Mouse (Mus musculus): ENCODE data around the gene Limch1. TPM values are rescaled to one million over a fixed set of nuclear protein-coding genes. Genes with fewer than 3 reads are reported as not detected.
A peak's percentile ranks its signal among the peaks of the same experiment; 100 is the strongest.

Gene Limch1
- polyA plus RNA-seq, 1 experiment from 2014 or later = 368 TPM

DNA sequence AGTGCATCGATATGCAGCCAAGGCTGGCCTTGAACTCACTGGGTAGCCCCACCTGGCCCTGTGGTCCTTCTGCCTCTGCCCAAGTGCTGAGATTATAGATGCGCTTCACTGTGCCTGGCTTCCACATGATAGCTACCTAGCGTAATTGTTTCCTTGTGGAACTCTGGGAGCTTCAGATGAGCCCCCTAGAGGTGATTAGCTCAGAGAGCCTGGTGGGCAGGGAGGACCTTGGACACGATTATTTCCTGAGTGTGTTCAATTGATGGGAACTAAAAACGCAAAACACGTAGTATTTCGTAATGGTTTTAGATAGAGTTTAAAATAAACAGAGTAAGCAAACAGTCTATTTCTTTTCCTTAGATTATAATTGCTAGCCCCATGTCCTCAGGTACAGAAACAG, 287.0 kb downstream of the Limch1 start:
- H3K27me3 ChIP-seq (replicated peaks; ENCODE audit: insufficient read depth, low read length) = no peaks in the 10 kb centered on the region
- TF ChIP-seq EP300 (IDR thresholded peaks at IDR 0.05) = no peak
- WGBS = 61% methylated on average over 7 of the region's 7 CpGs
- H3K4me1 ChIP-seq (ENCODE audit: insufficient read depth, low read depth, low read length) = no peaks in the 10 kb centered on the region
- no peak overlapping the region for H3K27ac ChIP-seq (ENCODE audit: low read length)
- H3K36me3 ChIP-seq (ENCODE audit: insufficient read depth, low read length) = peaks cover 38% of the 10 kb centered on the region
- ATAC-seq = no peak
- DNase-seq (ENCODE audit: low spot score) = no peak
- no peak overlapping the region for H3K9ac ChIP-seq (replicated peaks; ENCODE audit: low read depth)
- H3K9me3 ChIP-seq (ENCODE audit: low read length) = no peaks in the 10 kb centered on the region
- no peak overlapping the region for H3K4me3 ChIP-seq (ENCODE audit: low read depth, low read length)
- H3K4me2 ChIP-seq (replicated peaks; ENCODE audit: low read depth, low read length) = no peak overlapping the region

DNA sequence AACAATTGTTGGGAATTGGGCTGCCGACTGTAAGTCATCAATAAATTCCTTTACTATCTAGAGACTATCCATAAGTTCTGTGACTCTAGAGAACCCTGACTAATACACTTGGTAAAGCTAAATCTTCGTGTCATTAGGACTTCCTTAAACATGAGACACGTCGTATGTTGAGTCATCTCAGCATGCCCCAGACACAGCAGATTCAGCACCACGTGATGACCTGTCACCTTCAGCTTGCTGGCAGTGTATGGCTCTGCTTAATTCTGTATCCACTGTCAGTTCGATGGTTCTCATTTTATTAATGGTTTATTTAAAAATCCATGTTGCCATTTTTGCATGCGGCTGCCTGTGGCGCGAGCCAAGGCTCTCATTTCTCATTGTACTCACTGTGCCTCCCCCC, 298.3 kb downstream of the Limch1 start:
- WGBS = 76% methylated on average over 8 of the region's 9 CpGs
- no peak for TF ChIP-seq CTCF (IDR thresholded peaks at IDR 0.05)
- TF ChIP-seq EP300 (IDR thresholded peaks at IDR 0.05) = no peak

DNA sequence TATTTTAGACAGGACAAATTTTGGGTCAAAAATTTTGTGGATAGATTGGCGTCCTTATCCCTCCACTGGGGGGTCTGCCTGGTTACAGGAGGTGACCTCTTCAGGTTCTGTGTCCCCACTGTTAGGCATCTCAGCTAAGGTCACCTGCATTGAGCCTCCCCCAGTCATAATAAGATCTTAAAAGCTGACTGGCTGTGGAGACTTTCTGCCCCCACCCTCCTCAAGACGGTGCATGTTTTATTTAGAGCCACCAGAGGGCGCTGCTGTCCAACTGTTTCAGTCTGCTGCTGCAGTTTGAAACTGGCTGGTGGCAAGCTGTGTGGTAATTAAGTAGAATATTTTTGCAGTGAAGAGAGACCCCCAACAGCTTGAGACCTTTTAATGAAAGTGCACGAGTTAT, 302.4 kb downstream of the Limch1 start:
- peak; percentile 91 for TF ChIP-seq CTCF (IDR thresholded peaks at IDR 0.05)
- no peak for TF ChIP-seq EP300 (IDR thresholded peaks at IDR 0.05)
- no peaks in the 10 kb centered on the region for H3K9me3 ChIP-seq (ENCODE audit: low read length)
- ATAC-seq (peak; percentile 28; the same call in 1 of the 2 replicates), DNase-seq (ENCODE audit: low spot score) (peak; percentile 77)
- no peak overlapping the region for H3K4me3 ChIP-seq (ENCODE audit: low read depth, low read length)
- H3K27ac ChIP-seq (ENCODE audit: low read length) = no peak overlapping the region
- H3K4me2 ChIP-seq (replicated peaks; ENCODE audit: low read depth, low read length) = no peak overlapping the region
- no peaks in the 10 kb centered on the region for H3K27me3 ChIP-seq (replicated peaks; ENCODE audit: insufficient read depth, low read length)
- H3K9ac ChIP-seq (replicated peaks; ENCODE audit: low read depth) = no peak overlapping the region
- 17% methylated on average over 4 of the region's 4 CpGs for WGBS
- H3K4me1 ChIP-seq (ENCODE audit: insufficient read depth, low read depth, low read length) = no peaks in the 10 kb centered on the region
- 0 out of 2 replicates have a peak, but pooled peaks cover 16% of the 10 kb centered on the region for H3K36me3 ChIP-seq (ENCODE audit: insufficient read depth, low read length)

More for the DNA sequence above, 298.3 kb downstream of the Limch1 start:
- Histone ChIP-seq H3K36me3 (ENCODE audit: insufficient read depth, low read length) (0 out of 2 replicates have a peak, but pooled peaks cover 16% of the 10 kb centered on the region), H3K4me2 (replicated peaks; ENCODE audit: low read depth, low read length) (no peak overlapping the region), H3K27me3 (replicated peaks; ENCODE audit: insufficient read depth, low read length) (no peaks in the 10 kb centered on the region), H3K9ac (replicated peaks; ENCODE audit: low read depth) (no peak overlapping the region), H3K27ac (ENCODE audit: low read length) (no peak overlapping the region), H3K4me1 (ENCODE audit: insufficient read depth, low read depth, low read length) (no peaks in the 10 kb centered on the region), H3K4me3 (ENCODE audit: low read depth, low read length) (no peak overlapping the region), H3K9me3 (ENCODE audit: low read length) (no peaks in the 10 kb centered on the region)
- DNase-seq (ENCODE audit: low spot score) (no peak), ATAC-seq (no peak)

DNA sequence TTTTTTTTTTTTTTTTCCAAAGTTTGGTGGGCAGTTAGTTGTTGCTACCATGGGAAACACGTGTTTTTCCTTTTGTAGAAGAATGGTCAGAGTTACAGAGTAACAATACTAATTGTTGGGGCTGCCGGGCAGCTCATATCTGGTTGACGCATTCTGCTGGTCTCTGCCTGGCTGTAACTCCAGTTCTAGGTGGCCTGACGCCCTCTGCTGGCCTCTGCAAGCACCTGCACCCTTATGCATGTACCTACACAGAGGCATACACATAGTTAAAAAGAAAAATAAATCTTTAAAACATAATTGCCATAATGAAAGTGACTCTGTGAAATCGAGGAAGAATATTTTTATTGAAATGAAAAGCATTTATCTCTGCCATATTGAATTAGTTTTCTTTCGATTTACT, 312.2 kb downstream of the Limch1 start:
- H3K4me1 ChIP-seq (ENCODE audit: insufficient read depth, low read depth, low read length) = no peaks in the 10 kb centered on the region
- no peaks in the 10 kb centered on the region for H3K27me3 ChIP-seq (replicated peaks; ENCODE audit: insufficient read depth, low read length)
- H3K9ac ChIP-seq (replicated peaks; ENCODE audit: low read depth) = no peak overlapping the region
- H3K27ac ChIP-seq (ENCODE audit: low read length) = no peak overlapping the region
- WGBS = 87% methylated on average over 6 of the region's 6 CpGs
- peaks cover 8% of the 10 kb centered on the region; the same call in 1 of the 2 replicates for H3K36me3 ChIP-seq (ENCODE audit: insufficient read depth, low read length)
- peak; percentile 49 for TF ChIP-seq CTCF (IDR thresholded peaks at IDR 0.05)
- no peak for TF ChIP-seq EP300 (IDR thresholded peaks at IDR 0.05)
- no peak for ATAC-seq
- H3K4me2 ChIP-seq (replicated peaks; ENCODE audit: low read depth, low read length) = no peak overlapping the region
- H3K4me3 ChIP-seq (ENCODE audit: low read depth, low read length) = no peak overlapping the region
- DNase-seq (ENCODE audit: low spot score) = no peak
- no peaks in the 10 kb centered on the region for H3K9me3 ChIP-seq (ENCODE audit: low read length)

DNA sequence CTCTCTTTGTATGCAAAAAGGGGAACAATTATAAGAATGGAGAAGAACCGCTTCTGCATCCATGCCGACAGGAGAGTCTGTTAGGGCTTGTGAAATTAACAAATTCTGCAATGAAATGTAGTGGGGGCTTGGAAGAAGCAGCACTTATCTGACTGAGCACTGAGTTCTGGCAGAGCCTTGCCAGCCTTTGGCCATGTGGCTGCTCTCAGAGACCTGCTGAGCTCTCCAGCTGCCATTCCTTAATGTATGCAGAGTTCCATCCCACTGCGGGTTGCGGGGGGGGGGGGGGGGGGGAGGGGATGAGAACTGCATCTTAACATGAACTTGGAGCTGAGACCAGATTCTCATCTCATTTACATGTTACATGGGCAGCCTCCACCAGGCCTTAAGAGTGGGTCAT, 314.9 kb downstream of the Limch1 start:
- H3K27ac ChIP-seq (ENCODE audit: low read length) = no peak overlapping the region
- H3K4me3 ChIP-seq (ENCODE audit: low read depth, low read length) = no peak overlapping the region
- peaks cover 2% of the 10 kb centered on the region; the same call in 1 of the 2 replicates for H3K36me3 ChIP-seq (ENCODE audit: insufficient read depth, low read length)
- H3K4me2 ChIP-seq (replicated peaks; ENCODE audit: low read depth, low read length) = no peak overlapping the region
- H3K4me1 ChIP-seq (ENCODE audit: insufficient read depth, low read depth, low read length) = no peaks in the 10 kb centered on the region
- TF ChIP-seq CTCF (IDR thresholded peaks at IDR 0.05) (no peak), EP300 (IDR thresholded peaks at IDR 0.05) (no peak)
- no peaks in the 10 kb centered on the region for H3K27me3 ChIP-seq (replicated peaks; ENCODE audit: insufficient read depth, low read length)
- H3K9ac ChIP-seq (replicated peaks; ENCODE audit: low read depth) = no peak overlapping the region
- ATAC-seq = no peak
- no peaks in the 10 kb centered on the region for H3K9me3 ChIP-seq (ENCODE audit: low read length)
- DNase-seq (ENCODE audit: low spot score) = no peak
- 38% methylated on average over 4 of the region's 4 CpGs for WGBS

DNA sequence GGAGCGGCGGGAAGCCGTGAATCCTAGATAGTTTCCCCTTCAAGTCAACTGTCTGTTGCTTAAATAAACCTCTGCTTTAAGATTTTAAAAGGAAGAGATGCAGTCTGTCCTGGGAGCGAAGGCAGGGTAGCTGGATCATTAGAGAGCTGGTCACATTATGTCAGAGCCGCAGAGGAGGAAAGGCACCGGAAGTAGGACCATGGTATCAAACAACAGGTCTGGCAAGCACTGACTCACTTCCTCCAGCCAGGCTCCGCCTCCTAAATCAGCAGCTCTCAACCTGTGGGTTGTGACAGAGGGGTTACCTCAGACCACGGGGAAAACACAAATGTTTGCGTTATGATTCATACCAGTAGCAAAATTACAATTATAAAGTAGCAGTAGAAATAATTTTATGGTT, 318.0 kb downstream of the Limch1 start:
- H3K9me3 ChIP-seq (ENCODE audit: low read length) = no peaks in the 10 kb centered on the region
- WGBS = 60% methylated on average over 9 of the region's 9 CpGs
- no peak for TF ChIP-seq EP300 (IDR thresholded peaks at IDR 0.05)
- TF ChIP-seq CTCF (IDR thresholded peaks at IDR 0.05) = no peak

DNA sequence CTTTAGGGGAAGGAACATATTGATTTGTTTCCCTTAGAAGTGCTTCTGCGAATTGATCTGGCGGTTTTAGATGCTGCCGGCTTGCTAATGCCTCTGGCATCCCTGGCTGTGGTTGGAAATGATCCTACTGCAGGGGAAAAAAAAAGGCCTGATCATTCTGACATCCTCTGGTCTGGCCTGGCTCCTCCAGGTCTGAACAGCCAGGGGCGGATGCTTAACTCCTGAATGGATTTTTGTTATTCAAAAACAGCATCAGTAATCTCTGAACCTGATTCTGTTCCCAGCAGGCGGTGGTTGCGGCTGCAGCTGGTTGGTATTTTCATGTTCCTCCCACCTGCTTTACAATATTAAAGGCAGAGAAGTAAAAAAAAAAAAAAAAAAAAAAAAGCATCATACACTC, 337.5 kb downstream of the Limch1 start:
- WGBS = 46% methylated on average over 6 of the region's 6 CpGs
- H3K27ac ChIP-seq (ENCODE audit: low read length) = no peak overlapping the region
- no peak overlapping the region for H3K9ac ChIP-seq (replicated peaks; ENCODE audit: low read depth)
- H3K9me3 ChIP-seq (ENCODE audit: low read length) = peaks cover 8% of the 10 kb centered on the region; the same call in 1 of the 2 replicates
- no peak for ATAC-seq
- DNase-seq (ENCODE audit: low spot score) = no peak
- no peaks in the 10 kb centered on the region for H3K27me3 ChIP-seq (replicated peaks; ENCODE audit: insufficient read depth, low read length)
- H3K4me3 ChIP-seq (ENCODE audit: low read depth, low read length) = no peak overlapping the region
- no peaks in the 10 kb centered on the region for H3K4me1 ChIP-seq (ENCODE audit: insufficient read depth, low read depth, low read length)
- H3K36me3 ChIP-seq (ENCODE audit: insufficient read depth, low read length) = no peaks in the 10 kb centered on the region
- H3K4me2 ChIP-seq (replicated peaks; ENCODE audit: low read depth, low read length) = no peak overlapping the region
- TF ChIP-seq CTCF (IDR thresholded peaks at IDR 0.05) = no peak
- no peak for TF ChIP-seq EP300 (IDR thresholded peaks at IDR 0.05)

More for the DNA sequence above, 318.0 kb downstream of the Limch1 start:
- Histone ChIP-seq H3K27ac (ENCODE audit: low read length) (no peak overlapping the region), H3K4me3 (ENCODE audit: low read depth, low read length) (no peak overlapping the region), H3K27me3 (replicated peaks; ENCODE audit: insufficient read depth, low read length) (no peaks in the 10 kb centered on the region), H3K4me2 (replicated peaks; ENCODE audit: low read depth, low read length) (no peak overlapping the region), H3K9ac (replicated peaks; ENCODE audit: low read depth) (no peak overlapping the region), H3K4me1 (ENCODE audit: insufficient read depth, low read depth, low read length) (no peaks in the 10 kb centered on the region), H3K36me3 (ENCODE audit: insufficient read depth, low read length) (no peaks in the 10 kb centered on the region)
- DNase-seq (ENCODE audit: low spot score) (no peak), ATAC-seq (no peak)
